Mouse (Mus musculus): ENCODE measurements around the gene Slc35a3. TPM values are rescaled to one million over a fixed set of nuclear protein-coding genes. Genes with fewer than 3 reads are reported as not detected.

Gene Slc35a3
- polyA plus RNA-seq, 1 experiment from 2014 or later: 8.8 TPM

GRCm38 (mm10) chr3:116637693-116638476 is 74.7 kb downstream of the Slc35a3 start:
- Histone ChIP-seq H3K4me2 (ENCODE audit: low read length) (no peak overlapping the region), H3K4me1 (ENCODE audit: control insufficient read depth, insufficient read depth, low read length) (no peaks in the 10 kb centered on the region), H3K4me3 (ENCODE audit: low read depth, low read length) (no peak overlapping the region), H3K27me3 (ENCODE audit: control insufficient read depth, insufficient read depth, low read depth, low read length) (no peaks in the 10 kb centered on the region), H3K27ac (ENCODE audit: low read length) (no peak overlapping the region), H3K9ac (ENCODE audit: low read depth, low read length) (no peak overlapping the region), H3K9me3 (replicated peaks; ENCODE audit: control insufficient read depth, low read length, poor library complexity, severe bottlenecking) (no peaks in the 10 kb centered on the region), H3K36me3 (ENCODE audit: control insufficient read depth, insufficient read depth, low read length) (peaks cover 30% of the 10 kb centered on the region)
- no peak for ATAC-seq
- WGBS: 92% methylated on average over 9 of the region's 9 CpGs

- H3K9ac ChIP-seq (ENCODE audit: low read depth, low read length): no peak overlapping the region
- H3K4me2 ChIP-seq (ENCODE audit: low read length): no peak overlapping the region
- H3K27me3 ChIP-seq (ENCODE audit: control insufficient read depth, insufficient read depth, low read depth, low read length): no peaks in the 10 kb centered on the region
- no peak overlapping the region for H3K4me3 ChIP-seq (ENCODE audit: low read depth, low read length)
- H3K36me3 ChIP-seq (ENCODE audit: control insufficient read depth, insufficient read depth, low read length): peaks cover 22% of the 10 kb centered on the region
- H3K4me1 ChIP-seq (ENCODE audit: control insufficient read depth, insufficient read depth, low read length): no peaks in the 10 kb centered on the region
- H3K9me3 ChIP-seq (replicated peaks; ENCODE audit: control insufficient read depth, low read length, poor library complexity, severe bottlenecking): no peaks in the 10 kb centered on the region
- no peak for ATAC-seq
- WGBS: 67% methylated on average over 5 of the region's 5 CpGs
- no peak overlapping the region for H3K27ac ChIP-seq (ENCODE audit: low read length)
Observed at GRCm38 (mm10) chr3:116635799-116636198, 76.8 kb downstream of the Slc35a3 start.

- Histone ChIP-seq H3K9me3 (replicated peaks; ENCODE audit: control insufficient read depth, low read length, poor library complexity, severe bottlenecking) (no peaks in the 10 kb centered on the region), H3K36me3 (ENCODE audit: control insufficient read depth, insufficient read depth, low read length) (peaks cover 16% of the 10 kb centered on the region), H3K4me3 (ENCODE audit: low read depth, low read length) (no peak overlapping the region), H3K4me2 (ENCODE audit: low read length) (no peak overlapping the region), H3K27me3 (ENCODE audit: control insufficient read depth, insufficient read depth, low read depth, low read length) (no peaks in the 10 kb centered on the region), H3K27ac (ENCODE audit: low read length) (no peak overlapping the region), H3K9ac (ENCODE audit: low read depth, low read length) (no peak overlapping the region), H3K4me1 (ENCODE audit: control insufficient read depth, insufficient read depth, low read length) (no peaks in the 10 kb centered on the region)
- 95% methylated on average over 8 of the region's 8 CpGs for WGBS
- ATAC-seq: no peak
Observed at GRCm38 (mm10) chr3:116634853-116635252, 77.8 kb downstream of the Slc35a3 start.

- H3K4me2 ChIP-seq (ENCODE audit: low read length): no peak overlapping the region
- H3K4me3 ChIP-seq (ENCODE audit: low read depth, low read length): no peak overlapping the region
- no peak for ATAC-seq
- no peaks in the 10 kb centered on the region for H3K4me1 ChIP-seq (ENCODE audit: control insufficient read depth, insufficient read depth, low read length)
- no peaks in the 10 kb centered on the region for H3K27me3 ChIP-seq (ENCODE audit: control insufficient read depth, insufficient read depth, low read depth, low read length)
- H3K27ac ChIP-seq (ENCODE audit: low read length): no peak overlapping the region
- no peak overlapping the region for H3K9ac ChIP-seq (ENCODE audit: low read depth, low read length)
- H3K9me3 ChIP-seq (replicated peaks; ENCODE audit: control insufficient read depth, low read length, poor library complexity, severe bottlenecking): no peaks in the 10 kb centered on the region
- H3K36me3 ChIP-seq (ENCODE audit: control insufficient read depth, insufficient read depth, low read length): peaks cover 15% of the 10 kb centered on the region
- 90% methylated on average over 3 of the region's 3 CpGs for WGBS
Observed at GRCm38 (mm10) chr3:116634091-116634490, 78.5 kb downstream of the Slc35a3 start.

GRCm38 (mm10) chr3:116632971-116633370 is 79.7 kb downstream of the Slc35a3 start:
- ATAC-seq: no peak
- Histone ChIP-seq H3K4me2 (ENCODE audit: low read length) (no peak overlapping the region), H3K4me3 (ENCODE audit: low read depth, low read length) (no peak overlapping the region), H3K27me3 (ENCODE audit: control insufficient read depth, insufficient read depth, low read depth, low read length) (no peaks in the 10 kb centered on the region), H3K27ac (ENCODE audit: low read length) (no peak overlapping the region), H3K9ac (ENCODE audit: low read depth, low read length) (no peak overlapping the region), H3K9me3 (replicated peaks; ENCODE audit: control insufficient read depth, low read length, poor library complexity, severe bottlenecking) (no peaks in the 10 kb centered on the region), H3K4me1 (ENCODE audit: control insufficient read depth, insufficient read depth, low read length) (no peaks in the 10 kb centered on the region), H3K36me3 (ENCODE audit: control insufficient read depth, insufficient read depth, low read length) (peaks cover 15% of the 10 kb centered on the region)
- 92% methylated on average over 3 of the region's 3 CpGs for WGBS

- Histone ChIP-seq H3K4me1 (ENCODE audit: control insufficient read depth, insufficient read depth, low read length) (no peaks in the 10 kb centered on the region), H3K9me3 (replicated peaks; ENCODE audit: control insufficient read depth, low read length, poor library complexity, severe bottlenecking) (no peaks in the 10 kb centered on the region), H3K4me3 (ENCODE audit: low read depth, low read length) (no peak overlapping the region), H3K9ac (ENCODE audit: low read depth, low read length) (no peak overlapping the region), H3K36me3 (ENCODE audit: control insufficient read depth, insufficient read depth, low read length) (peaks cover 11% of the 10 kb centered on the region), H3K4me2 (ENCODE audit: low read length) (no peak overlapping the region), H3K27me3 (ENCODE audit: control insufficient read depth, insufficient read depth, low read depth, low read length) (no peaks in the 10 kb centered on the region), H3K27ac (ENCODE audit: low read length) (no peak overlapping the region)
- WGBS: 26% methylated on average over 1 of the region's 1 CpGs
- ATAC-seq: no peak
Observed at GRCm38 (mm10) chr3:116631459-116631858, 81.2 kb downstream of the Slc35a3 start.

GRCm38 (mm10) chr3:116622641-116623040 is 90.0 kb downstream of the Slc35a3 start:
- Histone ChIP-seq H3K36me3 (ENCODE audit: control insufficient read depth, insufficient read depth, low read length) (peaks cover 10% of the 10 kb centered on the region), H3K27me3 (ENCODE audit: control insufficient read depth, insufficient read depth, low read depth, low read length) (no peaks in the 10 kb centered on the region), H3K9me3 (replicated peaks; ENCODE audit: control insufficient read depth, low read length, poor library complexity, severe bottlenecking) (no peaks in the 10 kb centered on the region), H3K9ac (ENCODE audit: low read depth, low read length) (no peak overlapping the region), H3K4me1 (ENCODE audit: control insufficient read depth, insufficient read depth, low read length) (no peaks in the 10 kb centered on the region), H3K4me2 (ENCODE audit: low read length) (no peak overlapping the region), H3K4me3 (ENCODE audit: low read depth, low read length) (no peak overlapping the region), H3K27ac (ENCODE audit: low read length) (no peak overlapping the region)
- 95% methylated on average over 7 of the region's 7 CpGs for WGBS
- no peak for ATAC-seq

GRCm38 (mm10) chr3:116620636-116621370 is 91.8 kb downstream of the Slc35a3 start:
- peaks cover 10% of the 10 kb centered on the region for H3K36me3 ChIP-seq (ENCODE audit: control insufficient read depth, insufficient read depth, low read length)
- H3K4me3 ChIP-seq (ENCODE audit: low read depth, low read length): no peak overlapping the region
- no peak overlapping the region for H3K4me2 ChIP-seq (ENCODE audit: low read length)
- WGBS: 93% methylated on average over 7 of the region's 7 CpGs
- H3K27ac ChIP-seq (ENCODE audit: low read length): no peak overlapping the region
- H3K9ac ChIP-seq (ENCODE audit: low read depth, low read length): no peak overlapping the region
- no peaks in the 10 kb centered on the region for H3K4me1 ChIP-seq (ENCODE audit: control insufficient read depth, insufficient read depth, low read length)
- no peak for ATAC-seq
- H3K27me3 ChIP-seq (ENCODE audit: control insufficient read depth, insufficient read depth, low read depth, low read length): no peaks in the 10 kb centered on the region
- no peaks in the 10 kb centered on the region for H3K9me3 ChIP-seq (replicated peaks; ENCODE audit: control insufficient read depth, low read length, poor library complexity, severe bottlenecking)
